Mouse (Mus musculus) midbrain, embryonic 13.5 days (tissue): Measurements from ENCODE around the gene Tbc1d1. TPM values are rescaled to one million over a fixed set of nuclear protein-coding genes. Genes with fewer than 3 reads are reported as not detected.

Experiments used
- ATAC-seq: fragments of 200-750 bp; cut with Nextera tagmentation; 2 replicates; pipeline ENCODE4 v1.8.0; 2017; ENCODE audit warnings: mild to moderate bottlenecking, moderate TSS enrichment, moderate library complexity
- H3K27ac ChIP-seq: fragments of 300-500 bp; sonication (generic); 2 replicates; pipeline ENCODE4 v1.5.1; 2015; ENCODE audit warnings: inconsistent platforms, mild to moderate bottlenecking, moderate library complexity
- H3K27me3 ChIP-seq: fragments of 300-500 bp; sonication (generic); 2 replicates; pipeline ENCODE4 v1.6.1; 2015; ENCODE audit warnings: mild to moderate bottlenecking, inconsistent platforms
- H3K36me3 ChIP-seq: fragments of 300-500 bp; sonication (generic); 2 replicates; pipeline ENCODE4 v1.6.1; 2015; ENCODE audit warnings: mild to moderate bottlenecking, inconsistent platforms
- H3K4me1 ChIP-seq: fragments of 300-500 bp; sonication (generic); replicated peaks from 2 replicates; pipeline ENCODE4 v1.6.1; 2015; ENCODE audit warnings: inconsistent platforms
- H3K4me2 ChIP-seq: fragments of 300-500 bp; sonication (generic); replicated peaks from 2 replicates; pipeline ENCODE4 v1.6.1; 2015; ENCODE audit warnings: moderate library complexity, mild to moderate bottlenecking, inconsistent platforms
- H3K4me3 ChIP-seq: fragments of 300-500 bp; sonication (generic); replicated peaks from 2 replicates; pipeline ENCODE4 v1.5.1; 2015; ENCODE audit warnings: mild to moderate bottlenecking, inconsistent platforms
- H3K9ac ChIP-seq: fragments of 300-500 bp; sonication (generic); replicated peaks from 2 replicates; pipeline ENCODE4 v1.6.1; 2015; ENCODE audit warnings: mild to moderate bottlenecking, inconsistent platforms
- H3K9me3 ChIP-seq: fragments of 300-500 bp; sonication (generic); 2 replicates; pipeline ENCODE4 v1.6.1; 2016; ENCODE audit warnings: mild to moderate bottlenecking, inconsistent platforms
- WGBS: fragments of 180-500 bp; shearing (Covaris S2); methylation state at CpG from one replicate; pipeline ENCODE4 v1.1.7; 2015; 5-methylcytosine and 5-hydroxymethylcytosine counted together
- polyA plus RNA-seq: library from polyadenylated mRNA; unstranded; fragments of >200 nt; fragmentation: Nextera tagmentation; extraction: Ambion mirVana; gene quantifications from 2 replicates; pipeline ENCODE4 v1.2.1, GENCODE M21; 2015

Tbc1d1 gene
- polyA plus RNA-seq, 1 experiment from 2014 or later: 11.7 TPM

- H3K4me1 ChIP-seq: peaks cover 32% of the 10 kb centered on the region
- no peak overlapping the region for H3K9ac ChIP-seq
- no peak overlapping the region for H3K4me2 ChIP-seq
- H3K27me3 ChIP-seq: no peaks in the 10 kb centered on the region
- no peak overlapping the region for H3K4me3 ChIP-seq
- no peak for ATAC-seq
- 72% methylated on average over 5 of the region's 5 CpGs for WGBS
- no peak overlapping the region for H3K27ac ChIP-seq
- no peaks in the 10 kb centered on the region for H3K9me3 ChIP-seq
- H3K36me3 ChIP-seq: no peaks in the 10 kb centered on the region
These were observed 156.2 kb downstream of the Tbc1d1 start for GRCm38 (mm10) chr5:64312295-64312694.

DNA sequence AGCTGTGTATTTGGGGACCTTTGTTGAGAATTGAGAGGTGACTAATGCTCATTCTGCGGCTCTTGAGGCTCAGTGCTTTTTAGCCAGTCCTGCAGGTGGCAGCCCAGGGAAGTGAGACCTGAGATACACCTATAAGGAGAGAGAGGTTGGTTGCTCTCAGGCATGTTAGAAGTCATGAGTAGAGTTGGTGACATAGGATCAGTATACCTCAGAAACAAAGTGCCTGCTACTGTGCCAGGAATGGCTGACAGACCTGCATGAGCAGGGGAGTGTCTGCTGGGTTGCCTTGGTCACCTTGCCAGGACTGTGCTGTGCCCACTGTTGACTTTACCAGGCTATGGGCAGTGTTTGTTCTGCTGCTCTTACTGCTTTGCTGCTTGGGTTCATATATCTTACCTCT, 157.4 kb downstream of the Tbc1d1 start:
- Histone ChIP-seq H3K27ac (peak overlapping the region; percentile 90), H3K9me3 (no peaks in the 10 kb centered on the region), H3K9ac (no peak overlapping the region), H3K36me3 (no peaks in the 10 kb centered on the region), H3K4me1 (peaks cover 32% of the 10 kb centered on the region), H3K27me3 (no peaks in the 10 kb centered on the region), H3K4me2 (no peak overlapping the region), H3K4me3 (no peak overlapping the region)
- peak; percentile 44; the same call in 1 of the 2 replicates for ATAC-seq
- 73% methylated on average over 1 of the region's 1 CpGs for WGBS

- no peak overlapping the region; the same call in 1 of the 2 replicates for H3K4me2 ChIP-seq
- H3K4me1 ChIP-seq: peaks cover 32% of the 10 kb centered on the region
- 10% methylated on average over 6 of the region's 6 CpGs for WGBS
- peak overlapping the region; percentile 90 for H3K27ac ChIP-seq
- H3K36me3 ChIP-seq: no peaks in the 10 kb centered on the region
- H3K9ac ChIP-seq: 0 out of 2 replicates have a peak overlapping the region, but pooled peaks have one; percentile 41
- H3K9me3 ChIP-seq: no peaks in the 10 kb centered on the region
- no peaks in the 10 kb centered on the region for H3K27me3 ChIP-seq
- H3K4me3 ChIP-seq: no peak overlapping the region
- peak; percentile 88 for ATAC-seq
These were observed 158.4 kb downstream of the Tbc1d1 start for GRCm38 (mm10) chr5:64314288-64315052.

DNA sequence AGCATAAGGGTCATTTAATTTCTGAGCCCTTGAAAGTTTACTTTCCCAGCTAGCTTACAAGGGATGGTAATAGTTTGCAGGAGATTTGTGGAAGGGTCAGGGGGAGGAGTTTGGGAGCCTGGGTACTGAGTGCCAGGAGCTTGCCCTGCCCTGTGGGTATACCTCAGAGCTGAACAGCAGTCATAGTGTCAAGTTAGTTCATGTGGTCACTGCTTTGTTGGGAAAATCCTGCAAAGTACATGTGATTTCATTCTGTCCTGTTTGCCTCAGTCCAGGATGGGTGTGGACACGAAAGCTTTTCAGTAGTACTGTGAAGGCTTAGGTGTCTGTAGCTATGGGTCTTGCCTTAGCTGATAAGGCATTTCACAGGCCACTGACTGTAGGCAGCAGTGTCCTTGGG, 159.0 kb downstream of the Tbc1d1 start:
- H3K4me2 ChIP-seq: no peak overlapping the region
- peaks cover 32% of the 10 kb centered on the region for H3K4me1 ChIP-seq
- no peaks in the 10 kb centered on the region for H3K27me3 ChIP-seq
- ATAC-seq: no peak
- no peaks in the 10 kb centered on the region for H3K36me3 ChIP-seq
- H3K4me3 ChIP-seq: no peak overlapping the region
- no peak overlapping the region for H3K9ac ChIP-seq
- no peaks in the 10 kb centered on the region for H3K9me3 ChIP-seq
- WGBS: 83% methylated on average over 1 of the region's 1 CpGs
- peak overlapping the region; percentile 69 for H3K27ac ChIP-seq

DNA sequence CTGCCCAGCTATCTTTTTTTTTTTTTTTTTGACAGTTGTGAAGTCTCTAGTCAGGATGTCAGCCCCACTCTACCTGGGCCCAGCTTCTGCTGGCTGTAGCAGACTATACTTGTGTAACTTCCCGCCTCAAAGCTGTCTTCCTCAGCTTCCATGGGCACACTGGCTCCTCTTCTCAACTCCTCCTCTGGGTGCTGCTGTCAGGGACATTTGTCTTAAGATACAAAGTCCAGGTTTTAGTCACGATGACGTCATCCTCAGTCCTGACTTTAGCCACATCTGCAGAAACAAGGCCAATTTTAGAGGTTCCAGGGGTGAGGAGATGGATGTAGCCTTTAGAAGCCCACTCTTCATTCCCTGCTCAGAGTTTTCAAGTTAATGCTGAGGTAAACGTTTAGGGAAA, 167.2 kb downstream of the Tbc1d1 start:
- ATAC-seq: no peak
- no peaks in the 10 kb centered on the region for H3K9me3 ChIP-seq
- H3K9ac ChIP-seq: no peak overlapping the region
- no peak overlapping the region for H3K4me3 ChIP-seq
- no peaks in the 10 kb centered on the region for H3K27me3 ChIP-seq
- H3K36me3 ChIP-seq: no peaks in the 10 kb centered on the region
- 95% methylated on average over 4 of the region's 4 CpGs for WGBS
- H3K4me2 ChIP-seq: no peak overlapping the region
- no peak overlapping the region for H3K27ac ChIP-seq
- H3K4me1 ChIP-seq: peaks cover 23% of the 10 kb centered on the region

GRCm38 (mm10) chr5:64324353-64324752, 168.2 kb downstream of the Tbc1d1 start:
- Histone ChIP-seq H3K27me3 (no peaks in the 10 kb centered on the region), H3K9ac (no peak overlapping the region), H3K27ac (no peak overlapping the region; the same call in 1 of the 2 replicates), H3K4me1 (peaks cover 23% of the 10 kb centered on the region), H3K36me3 (peaks cover 2% of the 10 kb centered on the region), H3K4me2 (no peak overlapping the region), H3K9me3 (no peaks in the 10 kb centered on the region), H3K4me3 (no peak overlapping the region)
- WGBS: 92% methylated on average over 12 of the region's 12 CpGs
- ATAC-seq: no peak

GRCm38 (mm10) chr5:64324920-64325319, 168.8 kb downstream of the Tbc1d1 start:
- Histone ChIP-seq H3K36me3 (peaks cover 6% of the 10 kb centered on the region), H3K4me1 (peaks cover 27% of the 10 kb centered on the region), H3K27ac (peak overlapping the region; percentile 63), H3K4me2 (no peak overlapping the region), H3K9me3 (no peaks in the 10 kb centered on the region), H3K4me3 (no peak overlapping the region), H3K9ac (no peak overlapping the region), H3K27me3 (no peaks in the 10 kb centered on the region)
- 0 out of 2 replicates have a peak, but pooled peaks have one; percentile 10 for ATAC-seq
- 65% methylated on average over 8 of the region's 8 CpGs for WGBS

DNA sequence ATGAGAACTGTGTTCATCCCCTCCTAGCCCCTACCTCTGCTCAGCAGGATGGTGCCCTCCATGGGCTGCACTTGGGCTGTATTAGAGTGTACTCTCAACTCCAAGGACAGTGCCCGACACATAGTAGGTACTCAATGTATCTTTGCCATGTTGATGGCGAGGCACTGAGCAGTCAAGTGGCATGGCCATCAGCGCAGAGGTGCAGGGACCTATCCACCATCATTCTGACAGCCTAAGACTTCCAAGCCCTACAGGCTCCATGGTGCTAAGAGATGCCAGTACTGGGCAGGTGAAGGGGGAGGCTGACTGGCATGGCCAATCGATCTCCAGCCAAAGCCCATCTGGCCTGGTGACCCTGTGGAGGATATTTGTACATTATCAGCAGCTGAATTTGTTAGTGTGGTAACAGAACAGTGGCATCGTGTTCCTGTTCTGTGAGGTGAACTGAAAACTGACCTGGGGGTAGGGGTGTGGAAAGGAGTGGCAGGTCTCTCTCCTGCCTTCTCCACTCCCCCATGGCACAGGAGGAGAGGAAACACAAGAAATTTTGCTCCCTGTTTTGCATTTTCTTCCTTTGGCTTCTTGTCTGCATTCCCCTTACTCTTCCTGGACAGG, 169.7 kb downstream of the Tbc1d1 start:
- Histone ChIP-seq H3K27ac (peak overlapping the region; percentile 53; the same call in 1 of the 2 replicates), H3K27me3 (no peaks in the 10 kb centered on the region), H3K4me1 (peaks cover 30% of the 10 kb centered on the region), H3K9me3 (no peaks in the 10 kb centered on the region), H3K36me3 (peaks cover 6% of the 10 kb centered on the region), H3K4me2 (no peak overlapping the region), H3K9ac (0 out of 2 replicates have a peak overlapping the region, but pooled peaks have one; percentile 0), H3K4me3 (no peak overlapping the region)
- 93% methylated on average over 5 of the region's 5 CpGs for WGBS
- peak; percentile 22; the same call in 1 of the 2 replicates for ATAC-seq

GRCm38 (mm10) chr5:64326427-64327181, 170.5 kb downstream of the Tbc1d1 start:
- no peaks in the 10 kb centered on the region for H3K9me3 ChIP-seq
- peaks cover 30% of the 10 kb centered on the region for H3K4me1 ChIP-seq
- H3K4me3 ChIP-seq: no peak overlapping the region
- H3K9ac ChIP-seq: no peak overlapping the region
- H3K27me3 ChIP-seq: no peaks in the 10 kb centered on the region
- H3K27ac ChIP-seq: peak overlapping the region; percentile 53
- 77% methylated on average over 7 of the region's 7 CpGs for WGBS
- H3K36me3 ChIP-seq: peaks cover 6% of the 10 kb centered on the region
- no peak overlapping the region for H3K4me2 ChIP-seq
- ATAC-seq: peak; percentile 26; the same call in 1 of the 2 replicates

DNA sequence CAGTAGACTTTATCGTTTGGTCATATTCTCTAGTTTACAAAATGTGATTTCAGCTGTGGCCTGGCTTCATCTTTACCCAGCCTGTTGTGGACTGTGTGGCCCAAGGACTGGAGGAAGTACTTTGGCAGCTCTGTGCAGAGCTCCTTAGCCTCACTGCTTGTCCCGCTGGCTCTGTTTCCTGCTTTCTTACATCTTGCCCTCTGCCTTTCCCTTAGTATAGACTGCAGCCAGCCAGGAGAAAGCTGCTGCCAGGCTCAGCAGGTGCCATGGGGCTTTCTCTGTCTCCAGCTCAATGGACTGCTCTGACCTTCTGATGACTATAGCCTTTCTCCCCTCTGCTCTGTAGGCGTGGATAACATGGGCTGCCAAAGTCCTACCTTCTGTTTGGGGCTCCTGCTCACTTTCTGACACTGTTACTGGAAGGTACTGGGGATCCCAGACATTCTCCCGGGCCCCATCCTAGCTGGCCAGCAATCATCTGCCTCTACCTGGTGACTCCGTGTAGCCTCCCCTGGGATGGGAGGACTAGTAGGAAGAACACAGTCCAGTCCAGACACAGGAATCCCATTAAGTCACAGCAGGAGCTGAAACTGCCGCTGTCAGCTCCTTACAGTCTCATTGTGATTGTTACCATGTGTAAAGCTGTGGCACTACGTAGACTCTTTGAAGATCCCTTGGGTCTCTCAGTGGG, 171.3 kb downstream of the Tbc1d1 start:
- H3K27me3 ChIP-seq: no peaks in the 10 kb centered on the region
- peaks cover 6% of the 10 kb centered on the region for H3K36me3 ChIP-seq
- H3K4me2 ChIP-seq: no peak overlapping the region
- WGBS: 71% methylated on average over 7 of the region's 7 CpGs
- peak overlapping the region; percentile 53; the same call in 1 of the 2 replicates for H3K27ac ChIP-seq
- H3K9ac ChIP-seq: no peak overlapping the region
- no peak overlapping the region for H3K4me3 ChIP-seq
- peaks cover 30% of the 10 kb centered on the region for H3K4me1 ChIP-seq
- H3K9me3 ChIP-seq: no peaks in the 10 kb centered on the region
- ATAC-seq: 0 out of 2 replicates have a peak, but pooled peaks have one; percentile 24

DNA sequence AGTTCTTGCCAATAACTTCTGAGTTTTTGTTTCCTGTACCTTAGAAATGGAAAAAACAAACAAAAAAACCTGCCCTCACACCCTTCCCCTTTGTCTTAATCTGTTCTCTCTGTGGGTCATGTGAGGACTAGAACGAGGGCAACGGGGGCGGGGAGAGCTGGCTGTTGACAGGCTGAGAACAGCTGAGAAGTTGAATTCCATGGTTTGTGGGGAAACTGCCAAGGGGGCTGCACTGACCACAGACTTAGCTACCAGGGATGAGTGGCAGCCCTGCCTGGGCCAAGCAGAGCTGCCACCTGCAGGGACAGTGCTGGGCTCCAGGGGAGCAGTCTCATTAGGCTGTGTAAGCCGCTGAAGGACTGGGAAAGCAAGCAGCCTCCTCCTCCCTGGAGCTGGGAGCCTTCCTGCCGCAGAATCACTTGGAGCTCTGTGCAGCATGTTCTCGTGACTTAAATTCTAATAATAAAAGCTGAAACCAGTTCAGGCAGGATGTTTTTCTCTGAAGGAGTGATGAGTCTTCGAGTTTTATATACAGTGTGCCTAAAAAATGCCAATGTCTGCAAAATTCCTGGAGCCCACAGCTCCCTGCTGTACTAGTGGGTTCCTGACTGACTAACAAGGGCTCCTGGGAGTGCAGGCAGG, 180.8 kb downstream of the Tbc1d1 start:
- Histone ChIP-seq H3K27ac (peak overlapping the region; percentile 56), H3K4me2 (no peak overlapping the region), H3K4me3 (no peak overlapping the region), H3K9me3 (no peaks in the 10 kb centered on the region), H3K36me3 (peaks cover 8% of the 10 kb centered on the region), H3K4me1 (peaks cover 8% of the 10 kb centered on the region), H3K27me3 (no peaks in the 10 kb centered on the region), H3K9ac (no peak overlapping the region)
- ATAC-seq: peak; percentile 89
- WGBS: 33% methylated on average over 7 of the region's 7 CpGs
